Mouse (Mus musculus) liver, embryonic 18 days (tissue): ENCODE measurements around the gene Cd33. TPM values are rescaled to one million over a fixed set of nuclear protein-coding genes. Genes with fewer than 3 reads are reported as not detected.

Experiments
- polyA plus RNA-seq: library from polyadenylated mRNA; depleted of rRNA; stranded (reverse); fragments of >200 nt; gene quantifications from 2 replicates; pipeline ENCODE4 v1.2.3, GENCODE M21; 2012; rRNA removed

Cd33 gene
- polyA plus RNA-seq: 9.2 and 11.9 TPM in 2 replicates

GRCm38 (mm10) chr7:43544225-43544977, at the start of gene Cd33:
TSS of gene Cd33 (minus strand) at chr7:43544428.

GRCm38 (mm10) chr7:43579440-43580171, 35.4 kb upstream of the Cd33 start, which contains the start of gene Zfp719:
TSS of gene Zfp719 (plus strand) at chr7:43579610.

GRCm38 (mm10) chr7:43562006-43562633, 17.9 kb upstream of the Cd33 start, which contains the start of gene Zfp658:
TSS of gene Zfp658 (plus strand) at chr7:43562256.

GRCm38 (mm10) chr7:43489631-43490125, 54.5 kb downstream of the Cd33 start, which contains the start of gene Iglon5:
TSS of gene Iglon5 (minus strand) at chr7:43490075.

Other genes with a start within 250 kb of the Cd33 start
- gene Zfp715, start 231.1 kb downstream of the Cd33 start, polyA plus RNA-seq: 4.6 and 5.2 TPM in 2 replicates
- 1.7 and 1.8 TPM in 2 replicates for gene Siglecf, start 193.1 kb downstream of the Cd33 start, polyA plus RNA-seq
- gene Siglecg, start 136.2 kb downstream of the Cd33 start, polyA plus RNA-seq: 5.8 and 6.3 TPM in 2 replicates
- 0.06 and 0.07 TPM in 2 replicates for gene Lim2, start 116.8 kb downstream of the Cd33 start, polyA plus RNA-seq
- 6.7 and 6.9 TPM in 2 replicates for gene Nkg7, start 107.4 kb downstream of the Cd33 start, polyA plus RNA-seq
- 0.56 and 1.4 TPM in 2 replicates for gene Cldnd2, start 103.6 kb downstream of the Cd33 start, polyA plus RNA-seq
- gene Etfb, start 100.3 kb downstream of the Cd33 start, polyA plus RNA-seq: 327 and 343 TPM in 2 replicates
- 0.08 and 0.30 TPM in 2 replicates for gene Gm45233, start 100.3 kb downstream of the Cd33 start, polyA plus RNA-seq
- gene Vsig10l, start 81.3 kb downstream of the Cd33 start, polyA plus RNA-seq: 0.81 and 0.91 TPM in 2 replicates
- gene Iglon5, start 54.4 kb downstream of the Cd33 start, polyA plus RNA-seq: 0.01 and 0.03 TPM in 2 replicates
- not detected in 2 replicates for gene 4931406B18Rik, start 38.5 kb downstream of the Cd33 start, polyA plus RNA-seq
- gene Zfp658, start 17.8 kb upstream of the Cd33 start, polyA plus RNA-seq: 0.45 and 0.46 TPM in 2 replicates
- 1.0 and 1.1 TPM in 2 replicates for gene Zfp719, start 35.2 kb upstream of the Cd33 start, polyA plus RNA-seq
- 0.02 TPM in 1 of 2 replicates, not detected in the other for gene Zfp819, start 62.7 kb upstream of the Cd33 start, polyA plus RNA-seq
- 0.02 TPM in 1 of 2 replicates, not detected in the other for gene Ceacam18, start 90.3 kb upstream of the Cd33 start, polyA plus RNA-seq
- 5.9 and 8.5 TPM in 2 replicates for gene Siglece, start 115.7 kb upstream of the Cd33 start, polyA plus RNA-seq
- gene Ctu1, start 127.6 kb upstream of the Cd33 start, polyA plus RNA-seq: 2.6 and 2.8 TPM in 2 replicates
- 0.02 TPM in 1 of 2 replicates, not detected in the other for gene Klk14, start 146.0 kb upstream of the Cd33 start, polyA plus RNA-seq
- gene Klk13, start 168.1 kb upstream of the Cd33 start, polyA plus RNA-seq: not detected in 2 replicates
- gene Klk12, start 224.5 kb upstream of the Cd33 start, polyA plus RNA-seq: not detected in 2 replicates
- gene Klk11, start 230.2 kb upstream of the Cd33 start, polyA plus RNA-seq: not detected in 2 replicates
- gene Klk10, start 236.6 kb upstream of the Cd33 start, polyA plus RNA-seq: 0.02 and 0.07 TPM in 2 replicates
- gene Klk9, start 247.5 kb upstream of the Cd33 start, polyA plus RNA-seq: not detected in 2 replicates